Mouse (Mus musculus) retina, adult 2 months (tissue): ENCODE results near the gene Olfr547.
"Not testable (repeated sequence)": the region's sequence is repeated elsewhere in the genome, so short reads cannot be mapped to it uniquely, and the experiment has no call there.

Source experiments
- DNase-seq: peaks from one replicate; pipeline ENCODE4 v3.0.0-alpha.2; 2012; ENCODE audit warnings: low read depth, low spot score

Gene Olfr547

DNA sequence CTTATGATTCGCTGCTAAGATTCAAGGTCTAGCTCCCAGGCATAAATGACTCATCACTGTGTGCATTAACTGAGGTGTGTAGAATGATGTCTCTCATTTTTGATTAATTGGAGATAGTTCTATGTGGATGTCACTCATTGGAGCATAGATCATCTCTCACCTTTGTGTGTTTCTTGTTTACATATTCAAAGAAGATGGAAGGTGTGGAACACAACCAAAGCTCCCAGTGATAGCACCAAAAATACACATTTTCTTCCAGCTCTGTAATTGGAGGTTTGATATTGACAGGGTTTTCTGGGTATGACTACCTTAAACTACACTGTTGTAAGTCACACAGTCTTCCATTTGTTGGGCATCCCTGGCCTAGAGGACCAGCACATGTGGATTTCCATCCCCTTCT, at the start of gene Olfr547:
TSS of gene Olfr547 (plus strand) at position 301 of the 400 bp plus-strand sequence.
- DNase-seq = no peak

GRCm38 (mm10) chr7:102484766-102485165, 49.8 kb upstream of the Olfr547 start:
- not testable (repeated sequence) for DNase-seq

GRCm38 (mm10) chr7:102486105-102486504, 48.4 kb upstream of the Olfr547 start:
- no peak for DNase-seq

GRCm38 (mm10) chr7:102488161-102488560, 46.4 kb upstream of the Olfr547 start, which contains the start of gene Olfr544:
Gene Olfr544, minus strand, starts transcription at chr7:102488313.
- no peak for DNase-seq

DNA sequence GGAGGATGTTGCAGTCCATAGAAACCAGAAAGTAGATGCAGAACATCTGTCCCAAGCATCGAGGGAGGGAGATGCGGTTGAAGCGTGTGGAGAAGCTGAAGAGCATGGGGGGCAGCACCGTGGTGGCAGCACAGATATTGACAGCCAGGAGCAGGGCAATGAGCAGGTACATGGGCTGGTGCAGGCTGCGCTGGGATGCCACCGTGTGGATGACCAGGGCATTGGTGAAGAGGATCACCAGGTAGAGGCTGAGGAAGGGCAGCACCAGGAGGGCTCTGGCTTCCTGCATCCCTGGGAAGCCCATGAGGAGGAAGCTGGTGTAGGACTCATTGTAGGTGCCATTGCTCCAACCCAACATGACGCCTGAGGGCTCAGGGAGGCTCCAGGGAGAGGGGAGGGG, 40.1 kb upstream of the Olfr547 start:
- DNase-seq = not testable (repeated sequence)

- no peak for DNase-seq
Observed at GRCm38 (mm10) chr7:102499473-102499872, 35.1 kb upstream of the Olfr547 start, which contains the start of gene Olfr545. Gene Olfr545, minus strand, starts transcription at chr7:102499573.

- DNase-seq = no peak
Observed at GRCm38 (mm10) chr7:102501986-102502385, 32.6 kb upstream of the Olfr547 start.

DNA sequence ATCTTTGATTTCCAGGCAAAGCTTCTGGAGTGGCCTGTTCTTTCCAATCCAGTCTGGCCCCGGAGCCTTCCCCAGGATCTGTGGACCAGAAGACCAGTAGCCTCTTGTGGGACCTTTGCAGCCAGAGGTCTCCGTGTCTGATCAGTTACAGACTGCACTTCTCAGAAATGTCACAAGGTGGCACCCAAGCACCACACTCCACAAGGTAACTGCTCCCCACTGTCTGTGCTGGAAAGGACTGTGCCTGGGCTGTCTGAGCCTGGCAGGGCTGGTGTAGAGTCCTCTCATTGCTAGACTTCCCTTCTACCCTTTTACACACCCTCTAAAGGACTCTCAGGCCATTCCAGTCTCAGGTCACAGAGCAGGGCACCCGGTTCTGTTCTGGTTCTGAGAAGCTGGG, 27.7 kb upstream of the Olfr547 start:
- DNase-seq = peak; percentile 29

DNA sequence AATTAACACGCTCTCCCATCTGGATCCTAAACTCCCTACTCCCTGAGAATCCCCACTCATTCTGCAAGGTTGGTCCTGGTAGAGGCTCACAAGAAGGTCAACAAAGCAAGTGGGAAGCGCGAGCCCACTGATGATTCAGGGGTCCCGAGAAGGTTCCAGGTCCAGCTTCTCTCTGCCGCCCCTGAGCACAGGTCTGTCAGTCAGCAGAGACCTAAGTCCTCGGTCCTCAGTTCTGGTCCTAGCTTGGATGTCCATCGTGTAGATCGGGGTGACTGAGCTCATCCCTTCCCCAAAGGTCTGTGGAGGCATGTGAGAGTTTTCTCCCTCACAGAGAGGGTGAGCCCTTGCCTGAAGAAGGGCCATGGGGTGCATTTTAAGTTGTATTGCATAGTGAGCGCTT, 26.5 kb upstream of the Olfr547 start:
- no peak for DNase-seq

DNA sequence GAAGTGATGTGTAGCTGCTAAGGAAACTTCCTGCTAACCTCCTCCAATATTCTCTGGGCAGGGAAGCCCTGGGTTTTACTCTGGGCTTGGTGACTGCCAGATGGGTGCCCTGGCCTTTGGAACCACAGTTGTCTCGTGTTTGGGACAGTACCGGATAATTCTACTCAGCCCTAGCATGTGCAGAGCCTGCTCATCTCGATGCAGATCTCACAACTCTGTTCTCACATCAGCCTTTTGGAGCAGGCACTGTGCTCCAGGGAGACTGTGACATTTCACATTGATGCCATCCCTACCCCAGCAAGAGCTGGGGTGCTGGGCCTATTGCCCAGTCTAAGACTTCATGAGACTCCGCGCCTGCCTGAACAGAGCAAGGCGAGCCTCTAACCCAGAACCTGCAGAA, 25.9 kb upstream of the Olfr547 start:
- no peak for DNase-seq

DNA sequence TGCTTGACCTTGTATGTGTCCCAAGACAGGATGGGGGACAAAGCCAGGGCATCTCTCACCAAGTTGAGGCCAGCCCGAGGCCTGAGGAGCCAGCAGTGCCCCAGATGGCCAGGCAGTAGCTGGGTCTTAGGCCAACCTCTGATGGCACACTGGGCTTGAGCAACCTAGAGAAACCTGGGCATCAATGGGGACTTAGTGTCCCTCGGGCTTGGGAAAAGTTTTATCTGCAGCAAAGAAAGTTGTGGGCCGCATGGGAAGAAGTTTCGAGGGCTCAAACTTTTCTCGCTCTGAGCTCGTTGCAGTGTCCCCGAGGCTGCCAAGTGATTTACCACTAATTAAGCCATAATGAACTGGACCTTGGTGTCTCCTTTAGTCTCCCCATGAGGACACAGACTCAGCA, 24.8 kb upstream of the Olfr547 start:
- DNase-seq = no peak

DNA sequence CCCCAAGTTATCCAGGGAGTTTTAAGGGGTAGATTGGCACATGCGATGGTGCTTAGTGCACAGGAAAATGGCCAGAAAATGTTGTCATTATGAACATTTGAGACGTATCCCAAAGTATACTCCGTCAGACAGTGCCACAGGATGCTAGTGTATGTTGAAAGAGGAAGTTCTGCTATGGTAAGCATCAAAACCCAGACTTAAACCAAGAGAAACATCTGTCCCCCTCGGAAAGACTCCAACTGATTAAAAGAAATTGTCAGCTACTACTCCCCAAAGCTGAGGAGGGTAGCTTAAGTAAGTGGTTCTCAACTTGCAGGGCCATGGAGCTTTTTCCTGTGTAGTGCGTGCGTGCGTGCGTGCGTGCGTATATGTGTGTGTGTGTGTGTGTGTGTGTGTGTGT, 22.6 kb upstream of the Olfr547 start:
- DNase-seq = no peak

DNA sequence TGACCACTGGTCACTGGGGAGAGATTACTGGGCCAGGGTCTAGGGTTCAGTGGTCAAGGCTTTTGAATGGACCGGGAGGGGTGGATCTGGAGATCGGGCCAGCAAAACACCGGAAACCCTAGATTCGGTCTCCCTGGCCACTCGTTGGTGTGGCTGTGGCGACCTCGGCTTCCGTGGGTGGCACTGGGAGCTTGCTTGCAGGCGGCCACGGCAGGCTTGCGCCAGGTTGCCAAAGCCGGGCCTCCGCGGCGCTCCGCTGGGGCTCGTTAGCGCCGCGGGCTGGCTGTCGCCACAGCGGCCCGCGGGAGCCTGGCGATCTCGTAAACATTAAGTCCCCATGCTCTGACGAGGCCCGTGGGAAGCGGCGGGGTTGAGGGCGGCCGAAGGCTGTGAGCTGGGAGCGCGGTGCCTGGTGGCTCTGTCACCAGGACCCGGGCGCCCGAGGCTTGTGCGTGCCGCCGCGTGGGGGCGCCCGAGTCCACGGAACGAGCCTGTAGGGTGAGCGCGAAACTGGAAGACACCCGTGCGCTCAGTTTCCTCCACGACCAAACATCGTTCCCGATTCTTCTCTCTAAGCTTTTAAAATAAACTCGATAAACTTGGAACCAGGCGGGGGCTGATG, 21.6 kb upstream of the Olfr547 start:
- DNase-seq = peak; percentile 32

DNA sequence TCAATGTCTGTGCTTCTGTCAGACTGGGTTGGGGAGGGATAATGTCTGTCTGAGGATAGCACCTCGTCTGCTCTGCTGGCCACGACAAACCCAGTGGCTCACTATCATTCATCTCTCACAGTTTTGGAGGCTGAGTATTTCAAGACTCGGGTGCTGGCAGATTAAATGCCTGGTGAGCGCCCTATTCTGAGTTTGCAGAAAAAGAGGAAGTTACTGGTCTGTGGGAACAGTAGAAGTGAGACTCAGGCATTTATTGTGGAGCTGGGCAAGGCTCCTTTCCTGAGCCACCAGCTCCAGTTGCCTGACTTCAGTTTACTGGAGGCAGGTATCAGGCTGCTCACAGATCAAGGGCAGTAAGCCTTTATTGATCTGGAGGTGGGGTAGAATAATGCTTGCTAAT, 20.4 kb upstream of the Olfr547 start:
- no peak for DNase-seq

DNA sequence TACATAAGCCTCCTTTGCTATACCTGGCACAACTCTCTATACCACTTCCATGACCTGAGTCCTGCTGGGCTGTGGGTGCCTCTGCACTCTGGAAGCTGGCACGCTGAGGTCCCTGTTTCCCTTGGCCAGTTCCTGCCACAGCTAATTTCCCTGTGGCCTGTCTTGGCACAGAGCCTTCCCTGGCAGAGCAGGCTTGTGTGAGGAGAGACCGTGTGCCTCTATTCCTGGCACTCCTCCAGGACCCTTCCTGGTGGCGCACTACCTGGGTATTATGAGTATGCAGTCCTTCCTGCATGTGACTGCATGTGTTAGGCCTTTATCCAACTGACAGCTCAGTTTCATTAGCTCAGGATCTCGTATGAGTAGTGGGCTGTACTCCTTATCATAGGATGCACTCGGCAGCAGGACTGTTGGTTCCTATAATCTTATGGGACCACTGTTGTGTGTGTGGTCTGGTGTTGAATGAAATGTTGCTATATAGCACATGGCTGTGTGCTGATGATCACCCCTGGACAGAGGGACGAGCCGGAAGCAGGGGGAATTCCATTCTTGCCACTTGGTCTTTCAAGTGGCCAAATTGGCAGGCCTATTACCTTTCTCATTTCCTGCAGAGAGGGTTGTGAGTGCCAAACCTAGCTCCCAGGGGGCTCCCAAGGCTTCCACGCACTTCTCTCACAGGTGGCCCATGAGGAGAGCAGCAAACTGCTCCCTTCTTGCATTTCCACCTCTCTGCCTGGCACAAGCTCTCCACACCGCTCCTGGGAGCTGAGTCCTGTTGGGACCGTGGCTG, 18.1 kb upstream of the Olfr547 start:
- DNase-seq = no peak

DNA sequence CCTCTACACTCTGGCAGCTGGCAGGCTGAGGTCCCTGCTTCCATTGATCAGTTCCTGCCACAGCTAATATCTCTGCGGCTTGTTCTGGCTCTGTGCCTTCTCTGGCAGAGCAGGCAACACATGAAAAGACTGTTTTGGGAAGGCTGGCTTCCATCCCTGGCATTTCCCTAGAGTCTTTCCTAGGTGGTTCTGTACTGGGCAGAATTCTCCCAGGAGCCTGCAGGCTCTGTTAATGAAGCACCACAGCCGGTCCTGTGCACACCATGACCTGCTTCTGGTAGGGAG, 17.6 kb upstream of the Olfr547 start:
- DNase-seq = no peak

GRCm38 (mm10) chr7:102529052-102529451, 5.5 kb upstream of the Olfr547 start:
- no peak for DNase-seq

DNA sequence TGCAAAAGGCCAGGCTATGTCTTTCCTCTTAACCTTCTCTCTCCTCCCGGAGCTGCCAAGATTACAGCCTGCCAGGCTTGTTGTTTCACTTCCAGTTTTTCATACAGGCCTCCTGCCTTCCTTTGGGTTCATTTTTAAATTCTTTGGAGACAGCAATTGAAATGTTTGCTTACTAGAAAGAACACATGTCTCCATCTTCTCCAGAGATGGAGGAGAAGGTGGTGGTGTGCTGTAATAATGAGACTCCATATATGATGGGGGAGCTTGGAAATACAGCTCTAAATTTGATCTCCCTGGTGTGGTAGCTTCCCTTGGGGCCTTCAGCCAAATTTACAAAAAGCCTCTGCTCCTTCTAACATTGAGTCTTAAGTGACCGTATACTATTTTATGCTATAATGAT, 6.0 kb downstream of the Olfr547 start, which contains the start of gene Olfr548-ps1:
TSS of gene Olfr548-ps1 (plus strand) at position 301 of the 400 bp plus-strand sequence.
- DNase-seq = no peak

DNA sequence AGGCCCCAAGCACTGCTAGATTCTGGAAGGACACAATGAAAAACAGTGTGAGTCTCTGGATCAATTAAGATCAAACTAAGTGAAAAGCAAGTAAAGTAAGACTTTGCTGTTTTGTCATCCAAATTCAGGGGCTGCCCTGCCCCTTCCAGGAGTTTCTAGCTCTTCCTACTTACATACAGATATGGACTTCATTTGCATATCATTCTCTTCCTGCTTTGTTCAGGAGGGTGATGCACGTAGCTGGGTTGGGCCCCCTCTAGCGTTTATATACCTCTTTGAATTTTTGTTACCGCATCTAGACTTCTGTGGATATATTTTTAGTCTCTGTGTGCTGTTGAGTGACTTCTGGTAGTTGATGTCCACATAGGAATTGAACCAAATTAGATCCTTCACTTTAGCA, 6.7 kb downstream of the Olfr547 start:
- no peak for DNase-seq

- DNase-seq = no peak
Observed at GRCm38 (mm10) chr7:102549570-102549969, 15.0 kb downstream of the Olfr547 start, which contains the start of gene Olfr549. Gene Olfr549, plus strand, starts transcription at chr7:102549870.

DNA sequence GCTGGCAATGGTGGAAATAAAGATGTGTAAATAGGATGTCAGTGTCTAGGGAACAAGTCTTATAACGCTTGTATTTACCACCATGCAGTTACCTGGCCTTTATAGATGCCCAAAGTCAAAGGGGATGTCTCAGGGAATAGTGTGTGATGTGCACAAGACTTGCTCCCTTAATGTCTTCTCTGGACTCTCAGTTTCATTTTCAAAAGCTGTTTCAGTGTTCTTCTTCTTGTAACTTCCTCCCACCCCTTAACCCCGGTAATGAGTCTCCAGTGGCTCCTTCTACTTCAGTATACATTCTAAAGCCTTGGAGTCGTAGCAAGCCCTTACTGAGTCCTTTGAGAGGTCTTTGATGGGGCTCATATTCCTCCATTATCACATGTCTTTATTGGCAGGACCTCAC, 18.7 kb downstream of the Olfr547 start:
- DNase-seq = no peak

DNA sequence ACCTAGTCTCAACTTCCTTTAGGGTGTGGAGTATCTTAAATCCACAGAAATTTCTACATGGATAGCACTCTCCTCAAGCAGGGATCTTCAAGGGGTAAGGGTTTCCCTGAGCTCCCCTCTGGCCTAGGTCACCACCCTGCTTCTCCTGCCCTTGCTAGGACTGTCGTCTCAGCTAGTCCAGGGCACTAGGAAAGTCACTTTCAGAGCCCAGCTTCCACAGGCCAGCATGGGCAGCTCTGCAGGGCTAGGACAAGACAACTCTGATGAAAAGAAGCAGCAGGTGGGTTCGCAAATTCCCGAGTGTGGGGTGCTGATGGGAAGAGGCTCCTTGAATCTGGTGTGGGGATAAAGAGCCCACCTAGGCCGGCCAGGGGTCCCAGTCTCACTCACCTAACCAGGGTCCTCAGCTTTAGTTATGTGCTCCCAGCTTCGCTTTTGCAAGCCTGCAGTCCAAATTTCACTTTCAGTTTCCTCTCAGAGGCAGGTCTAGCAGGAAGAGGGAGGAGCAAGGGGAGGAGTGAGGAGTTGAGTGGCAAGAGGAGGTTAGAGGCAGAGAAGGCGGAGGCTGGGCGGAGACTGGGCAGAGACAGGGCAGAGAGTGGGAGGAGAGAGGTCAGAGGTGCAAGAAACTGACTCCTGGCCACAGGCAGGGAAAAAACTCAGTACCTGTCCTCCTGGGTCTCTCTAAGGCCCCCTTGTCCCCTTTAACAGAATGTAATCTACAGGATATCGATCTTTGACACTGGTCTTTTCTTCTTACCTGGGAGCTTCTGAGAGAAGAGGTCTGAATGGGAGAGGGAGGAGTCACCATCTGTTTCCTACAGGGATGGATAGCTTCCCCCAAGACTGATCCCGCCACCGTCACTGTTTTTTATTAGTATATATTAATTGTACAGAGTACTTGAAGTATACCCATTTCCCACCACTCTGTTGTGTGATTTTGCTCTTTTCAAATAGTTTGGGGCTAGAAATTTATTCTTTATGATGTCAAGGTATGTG, 30.7 kb downstream of the Olfr547 start, which contains the start of gene Trim21:
TSS of gene Trim21 (minus strand) at position 488 of the 999 bp plus-strand sequence.
- no peak for DNase-seq
